Mouse (Mus musculus) lung, embryonic 16.5 days (tissue): ENCODE results near the gene Ppp2r5a. TPM values are rescaled to one million over a fixed set of nuclear protein-coding genes. Genes with fewer than 3 reads are reported as not detected.

Experiments used
- ATAC-seq: fragments of 200-750 bp; cut with Nextera tagmentation; 2 replicates; pipeline ENCODE4 v1.8.0; 2017; ENCODE audit warnings: low read depth, mild to moderate bottlenecking, moderate library complexity
- H3K27ac ChIP-seq: fragments of 300-500 bp; sonication (generic); 2 replicates; pipeline ENCODE4 v1.5.1; 2014; ENCODE audit warnings: mild to moderate bottlenecking, control low read depth, low read length
- H3K27me3 ChIP-seq: fragments of 300-500 bp; sonication (generic); 2 replicates; pipeline ENCODE4 v1.6.1; 2014; ENCODE audit warnings: low read depth, low read length, mixed read lengths; ENCODE audit not compliant: control insufficient read depth, insufficient read depth
- H3K36me3 ChIP-seq: fragments of 300-500 bp; sonication (generic); 2 replicates; pipeline ENCODE4 v1.6.1; 2014; ENCODE audit warnings: low read length; ENCODE audit not compliant: control insufficient read depth, insufficient read depth
- H3K4me1 ChIP-seq: fragments of 300-500 bp; sonication (generic); replicated peaks from 2 replicates; pipeline ENCODE4 v1.6.1; 2014; ENCODE audit warnings: low read length, mixed read lengths; ENCODE audit not compliant: control insufficient read depth, insufficient read depth
- H3K4me2 ChIP-seq: fragments of 300-500 bp; sonication (generic); 2 replicates; pipeline ENCODE4 v1.6.1; 2014; ENCODE audit warnings: low read depth, low read length, control low read depth
- H3K4me3 ChIP-seq: fragments of 300-500 bp; sonication (generic); 2 replicates; pipeline ENCODE4 v1.5.1; 2014; ENCODE audit warnings: mild to moderate bottlenecking, low read length, control low read depth
- H3K9ac ChIP-seq: fragments of 300-500 bp; sonication (generic); 2 replicates; pipeline ENCODE4 v1.6.1; 2014; ENCODE audit warnings: low read length, control low read depth
- H3K9me3 ChIP-seq: fragments of 300-500 bp; sonication (generic); 2 replicates; pipeline ENCODE4 v1.6.1; 2016; ENCODE audit warnings: low read length; ENCODE audit not compliant: control insufficient read depth
- WGBS: fragments of 180-500 bp; shearing (Covaris S2); extraction: QIAGEN DNeasy Blood & Tissue Kit; methylation state at CpG from one replicate; pipeline ENCODE4 v1.1.7; 2014; 5-methylcytosine and 5-hydroxymethylcytosine counted together
- polyA plus RNA-seq: library from polyadenylated mRNA; unstranded; fragments of >200 nt; fragmentation: Nextera tagmentation; extraction: Ambion mirVana; gene quantifications from 2 replicates; pipeline ENCODE4 v1.2.1, GENCODE M21; 2015

Gene Ppp2r5a
- polyA plus RNA-seq, 1 experiment from 2014 or later: 18.4 TPM

DNA sequence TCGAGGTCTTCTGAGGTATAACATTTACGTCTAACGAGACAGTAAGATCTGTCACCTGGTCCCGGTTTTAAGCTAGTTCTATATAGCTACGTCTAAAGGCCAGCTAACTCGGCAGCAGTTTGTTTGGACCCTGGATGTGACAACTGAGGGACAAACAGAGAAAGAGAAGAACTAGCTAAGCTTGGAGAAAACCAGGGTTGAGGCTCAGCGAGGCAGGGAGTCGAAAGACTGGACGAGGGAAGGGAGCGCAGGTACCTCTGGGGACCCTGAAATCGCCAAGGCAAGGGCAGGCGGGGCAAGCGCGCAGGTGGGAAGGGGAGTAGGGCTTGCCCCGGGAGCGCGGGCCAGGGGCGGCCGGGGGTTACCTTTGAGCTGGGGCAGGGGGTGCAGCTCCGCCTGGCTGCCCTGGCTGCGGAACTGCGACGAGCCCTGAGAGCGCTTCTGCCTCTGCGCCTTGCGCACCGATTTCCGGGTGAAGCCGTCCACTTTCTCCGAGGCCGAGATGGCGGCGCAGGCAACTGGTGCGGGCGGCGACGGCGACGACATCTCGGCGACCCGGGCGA, 7.1 kb downstream of the Ppp2r5a start:
- under 1% methylated on average over 35 of the region's 43 CpGs for WGBS
- Histone ChIP-seq H3K4me3 (peak overlapping the region; percentile 89), H3K27me3 (no peaks in the 10 kb centered on the region), H3K9me3 (no peaks in the 10 kb centered on the region), H3K4me1 (peaks cover 8% of the 10 kb centered on the region), H3K27ac (peak overlapping the region; percentile 98), H3K9ac (peak overlapping the region; percentile 85), H3K4me2 (peak overlapping the region; percentile 80), H3K36me3 (no peaks in the 10 kb centered on the region)
- no peak for ATAC-seq

DNA sequence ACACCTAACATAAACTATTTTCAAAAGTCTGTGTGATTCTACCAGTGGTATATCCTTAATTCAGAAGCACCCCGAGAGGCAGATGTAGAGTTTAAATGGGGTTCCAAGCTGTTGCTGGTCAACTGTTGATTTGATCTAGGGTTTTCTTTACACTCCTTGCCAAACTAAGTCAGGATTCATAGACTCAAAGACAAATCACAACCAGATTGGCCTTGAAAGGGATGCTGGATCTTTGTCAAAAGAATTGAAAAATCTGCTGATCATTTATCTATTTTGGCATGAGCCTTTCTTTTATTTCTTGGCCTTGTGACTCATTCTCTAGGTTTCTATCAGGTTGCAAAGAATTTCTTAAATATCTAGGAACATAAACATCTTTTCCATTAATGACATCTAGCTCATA, 7.9 kb downstream of the Ppp2r5a start:
- H3K4me3 ChIP-seq: peak overlapping the region; percentile 89
- no peaks in the 10 kb centered on the region for H3K9me3 ChIP-seq
- H3K4me2 ChIP-seq: peak overlapping the region; percentile 80
- peak overlapping the region; percentile 85 for H3K9ac ChIP-seq
- no peaks in the 10 kb centered on the region for H3K27me3 ChIP-seq
- no peak overlapping the region for H3K27ac ChIP-seq
- WGBS: 13% methylated on average over 1 of the region's 1 CpGs
- no peaks in the 10 kb centered on the region for H3K36me3 ChIP-seq
- peaks cover 8% of the 10 kb centered on the region for H3K4me1 ChIP-seq
- no peak for ATAC-seq

GRCm38 (mm10) chr1:191394126-191394525, 8.9 kb downstream of the Ppp2r5a start:
- Histone ChIP-seq H3K4me2 (peak overlapping the region; percentile 80), H3K4me3 (peak overlapping the region; percentile 32), H3K36me3 (no peaks in the 10 kb centered on the region), H3K9ac (0 out of 2 replicates have a peak overlapping the region, but pooled peaks have one; percentile 15), H3K4me1 (peaks cover 8% of the 10 kb centered on the region), H3K27ac (no peak overlapping the region), H3K9me3 (no peaks in the 10 kb centered on the region), H3K27me3 (no peaks in the 10 kb centered on the region)
- 34% methylated on average over 2 of the region's 2 CpGs for WGBS
- no peak for ATAC-seq

GRCm38 (mm10) chr1:191393536-191393935, 9.5 kb downstream of the Ppp2r5a start:
- Histone ChIP-seq H3K9ac (no peak overlapping the region), H3K27ac (no peak overlapping the region), H3K27me3 (no peaks in the 10 kb centered on the region), H3K4me3 (no peak overlapping the region), H3K4me2 (no peak overlapping the region), H3K9me3 (no peaks in the 10 kb centered on the region), H3K36me3 (no peaks in the 10 kb centered on the region), H3K4me1 (peaks cover 8% of the 10 kb centered on the region)
- 64% methylated on average over 3 of the region's 3 CpGs for WGBS
- ATAC-seq: no peak

- peak; percentile 76; the same call in 1 of the 2 replicates for ATAC-seq
- Histone ChIP-seq H3K4me3 (no peak overlapping the region), H3K4me2 (no peak overlapping the region), H3K9ac (no peak overlapping the region), H3K4me1 (peaks cover 8% of the 10 kb centered on the region), H3K27ac (no peak overlapping the region), H3K9me3 (no peaks in the 10 kb centered on the region), H3K36me3 (no peaks in the 10 kb centered on the region), H3K27me3 (no peaks in the 10 kb centered on the region)
- 7% methylated on average over 3 of the region's 3 CpGs for WGBS
Measured at GRCm38 (mm10) chr1:191391311-191391710, 11.8 kb downstream of the Ppp2r5a start.

DNA sequence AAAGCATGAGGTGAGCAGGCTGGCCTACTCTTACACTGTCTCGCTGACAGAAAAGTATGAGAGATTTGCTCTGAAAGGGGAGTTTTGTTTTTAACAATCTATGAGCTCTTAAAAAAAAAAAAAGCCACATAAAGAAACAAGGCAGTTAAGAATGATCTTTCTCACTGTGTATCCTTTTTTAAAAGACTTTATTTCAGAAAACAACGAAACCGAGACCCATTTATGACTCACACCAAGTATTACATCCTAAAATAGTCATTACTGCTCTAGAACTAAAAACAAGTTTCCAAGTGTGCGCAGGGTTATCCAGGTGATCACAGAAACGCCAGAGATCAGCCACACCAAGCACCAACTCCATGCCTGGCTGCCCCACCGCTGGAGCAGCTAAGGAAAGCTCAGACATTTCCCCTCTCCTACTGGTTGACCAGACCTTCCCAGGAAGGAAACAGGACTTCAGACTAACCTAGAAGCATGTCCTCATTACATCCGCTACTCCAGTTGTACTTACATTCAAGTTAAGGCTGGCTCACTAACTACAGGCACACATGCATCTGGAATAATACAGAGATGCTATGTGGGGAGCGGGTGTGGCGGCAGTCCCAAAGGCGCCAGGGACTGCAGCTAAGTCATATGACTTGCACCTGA, 18.2 kb downstream of the Ppp2r5a start:
- H3K4me2 ChIP-seq: no peak overlapping the region
- H3K27me3 ChIP-seq: no peaks in the 10 kb centered on the region
- no peak overlapping the region for H3K4me3 ChIP-seq
- peaks cover 2% of the 10 kb centered on the region; the same call in 1 of the 2 replicates for H3K36me3 ChIP-seq
- no peak overlapping the region for H3K9ac ChIP-seq
- 91% methylated on average over 10 of the region's 10 CpGs for WGBS
- no peaks in the 10 kb centered on the region for H3K9me3 ChIP-seq
- ATAC-seq: no peak
- H3K4me1 ChIP-seq: no peaks in the 10 kb centered on the region
- H3K27ac ChIP-seq: no peak overlapping the region

DNA sequence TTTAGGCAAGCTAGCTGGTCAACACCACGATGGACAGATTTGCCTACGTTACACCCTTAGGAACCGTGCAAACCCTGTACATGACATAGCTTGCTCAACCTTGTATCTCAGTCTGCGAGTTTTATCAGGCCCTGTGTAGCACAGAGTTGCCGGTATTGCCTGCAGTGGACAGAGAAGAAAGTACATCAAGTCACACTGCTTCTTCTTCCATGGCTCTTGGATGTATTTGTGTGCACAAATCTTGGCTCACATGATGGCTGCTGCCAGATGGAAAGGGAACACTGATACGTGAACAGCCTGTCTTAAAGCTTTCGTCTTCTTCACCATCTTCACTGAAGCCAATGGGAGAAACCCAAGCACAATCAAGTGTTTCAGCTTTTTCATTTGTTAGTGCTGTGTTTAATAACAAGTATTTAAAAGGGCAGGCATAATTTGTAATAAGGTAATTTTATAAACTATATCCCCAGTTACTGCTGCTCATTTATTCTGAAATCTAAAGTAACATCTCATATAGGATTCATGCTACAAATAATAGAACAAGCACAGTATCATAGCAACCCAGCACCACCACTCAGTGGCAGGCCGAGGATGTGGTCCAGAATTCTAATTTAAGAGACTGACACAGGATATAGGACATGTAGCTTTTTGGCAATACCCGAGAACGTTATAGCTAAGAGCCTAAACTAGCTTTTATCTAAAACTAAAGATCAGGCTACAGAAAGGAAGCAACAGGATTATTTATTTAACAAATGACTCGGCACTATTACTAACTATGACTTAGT, 20.9 kb downstream of the Ppp2r5a start:
- 81% methylated on average over 11 of the region's 11 CpGs for WGBS
- H3K27me3 ChIP-seq: no peaks in the 10 kb centered on the region
- H3K36me3 ChIP-seq: peaks cover 2% of the 10 kb centered on the region; the same call in 1 of the 2 replicates
- H3K4me1 ChIP-seq: no peaks in the 10 kb centered on the region
- no peak overlapping the region for H3K4me2 ChIP-seq
- no peak for ATAC-seq
- H3K9me3 ChIP-seq: no peaks in the 10 kb centered on the region
- no peak overlapping the region for H3K4me3 ChIP-seq
- no peak overlapping the region for H3K9ac ChIP-seq
- H3K27ac ChIP-seq: no peak overlapping the region

DNA sequence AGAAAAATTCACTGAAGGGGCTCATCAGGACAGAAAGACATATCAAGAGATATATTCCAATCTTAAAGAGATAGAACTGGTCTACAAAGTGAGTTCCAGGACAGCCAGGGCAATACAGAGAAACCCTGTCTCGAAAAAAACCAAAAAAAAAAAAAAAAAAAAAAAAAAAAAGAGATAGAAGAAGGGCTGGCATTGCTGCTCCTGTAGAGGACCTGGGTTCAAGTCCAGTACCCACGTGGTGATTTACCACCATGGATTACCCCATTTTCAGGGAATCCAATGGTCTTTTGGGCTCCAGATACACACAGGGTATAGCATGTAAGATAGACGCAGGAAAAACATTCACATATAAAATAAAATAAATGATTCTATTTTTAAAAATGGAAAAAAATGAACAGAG, 22.2 kb downstream of the Ppp2r5a start:
- Histone ChIP-seq H3K4me2 (no peak overlapping the region), H3K4me3 (no peak overlapping the region), H3K36me3 (peaks cover 2% of the 10 kb centered on the region; the same call in 1 of the 2 replicates), H3K9me3 (no peaks in the 10 kb centered on the region), H3K4me1 (no peaks in the 10 kb centered on the region), H3K9ac (no peak overlapping the region), H3K27me3 (no peaks in the 10 kb centered on the region), H3K27ac (no peak overlapping the region)
- WGBS: 86% methylated on average over 3 of the region's 3 CpGs
- no peak for ATAC-seq

DNA sequence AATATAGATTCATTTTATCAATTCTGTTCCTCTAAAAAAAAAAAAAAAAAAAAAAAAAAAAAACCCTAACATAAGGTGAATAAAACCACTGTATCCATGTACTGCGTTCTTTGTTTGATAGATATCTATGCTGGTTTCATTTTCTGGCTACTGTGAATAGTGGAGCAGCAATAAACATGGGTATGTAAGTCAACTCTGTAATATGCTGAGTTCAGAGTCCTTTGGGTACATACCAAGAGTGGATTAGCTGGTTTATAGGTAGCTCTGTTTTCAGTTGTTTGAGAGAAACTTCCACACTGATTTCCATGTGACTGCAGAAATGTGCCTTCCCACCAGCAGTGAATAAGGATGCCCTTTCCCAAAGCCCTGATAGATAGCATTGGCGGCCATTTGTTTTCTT, 25.0 kb downstream of the Ppp2r5a start:
- Histone ChIP-seq H3K27me3 (no peaks in the 10 kb centered on the region), H3K4me2 (no peak overlapping the region), H3K4me3 (no peak overlapping the region), H3K36me3 (no peaks in the 10 kb centered on the region), H3K27ac (no peak overlapping the region), H3K9ac (no peak overlapping the region), H3K9me3 (no peaks in the 10 kb centered on the region), H3K4me1 (no peaks in the 10 kb centered on the region)
- ATAC-seq: no peak
- 94% methylated on average over 2 of the region's 2 CpGs for WGBS
